Comparison of ENCODE assay signal across 8 mouse cellular contexts in the genomic region with DNA sequence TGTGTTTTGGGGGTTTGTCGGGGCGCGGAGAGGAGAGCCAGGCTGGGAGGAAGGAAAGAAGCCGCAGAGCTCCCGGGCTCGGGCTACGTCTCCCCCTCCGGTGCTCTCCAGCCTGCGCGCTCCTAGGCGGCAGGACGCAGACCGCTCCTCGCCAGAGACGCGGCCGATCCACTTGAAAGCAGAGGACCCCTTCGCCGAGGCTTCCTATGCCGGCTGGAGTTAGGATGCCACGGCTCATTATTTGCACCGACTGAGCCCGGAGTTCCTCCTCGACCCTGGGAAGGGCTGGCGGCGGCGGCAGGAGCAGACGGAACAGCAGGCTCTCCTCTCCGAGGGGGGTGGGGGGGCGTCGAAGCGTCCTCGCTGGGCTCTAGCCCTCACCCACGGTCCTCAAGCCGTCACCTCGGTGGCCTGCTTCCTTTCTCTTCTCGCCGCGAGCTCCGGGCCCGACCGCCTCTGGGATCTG. TPM values are rescaled to one million over a fixed set of nuclear protein-coding genes. Genes with fewer than 3 reads are reported as not detected.
DNase-seq lines count a peak whose midpoint lies in the region; ATAC-seq and TF ChIP-seq lines count a peak whose summit lies in the region.

No protein-coding gene starts in this region.

- H3K9ac ChIP-seq in heart, embryonic 14.5 days (ENCODE audit: low read length), result peak overlapping the region; percentile 86
- peak overlapping the region; percentile 100 for H3K9ac ChIP-seq in forebrain, embryonic 13.5 days
- peak overlapping the region; percentile 81 for H3K9ac ChIP-seq in liver, embryonic 12.5 days
- H3K9ac ChIP-seq in neural tube, embryonic 15.5 days (replicated peaks), result peak overlapping the region; percentile 98

- H3K36me3 ChIP-seq in heart, embryonic 14.5 days (ENCODE audit: control insufficient read depth, insufficient read depth, low read length), result peaks cover 14% of the 10 kb centered on the region
- peaks cover 18% of the 10 kb centered on the region for H3K36me3 ChIP-seq in G1E (replicated peaks)
- H3K36me3 ChIP-seq in forebrain, embryonic 13.5 days (ENCODE audit: poor library complexity, severe bottlenecking), result peaks cover 14% of the 10 kb centered on the region; the same call in 1 of the 2 replicates
- H3K36me3 ChIP-seq in liver, embryonic 12.5 days, result peaks cover 7% of the 10 kb centered on the region; the same call in 1 of the 2 replicates
- H3K36me3 ChIP-seq in neural tube, embryonic 15.5 days, result no peaks in the 10 kb centered on the region

- WGBS in heart, embryonic 14.5 days, result under 1% methylated on average over 42 of the region's 42 CpGs
- WGBS in forebrain, embryonic 13.5 days, result under 1% methylated on average over 42 of the region's 42 CpGs
- WGBS in liver, embryonic 12.5 days (ENCODE audit: insufficient replicate concordance), result under 1% methylated on average over 42 of the region's 42 CpGs
- WGBS in neural tube, embryonic 15.5 days, result 0% methylated on average over 41 of the region's 42 CpGs

- H3K4me3 ChIP-seq in heart, embryonic 14.5 days (ENCODE audit: control insufficient read depth in 1 of 2, insufficient read depth in 1 of 2, low read depth in 1 of 2, low read length in 2 of 2), result peak overlapping the region; percentile 60 to 74
- H3K4me3 ChIP-seq in G1E (ENCODE audit: low read depth, low read length), result peak overlapping the region; percentile 75
- H3K4me3 ChIP-seq in forebrain, embryonic 13.5 days, result peak overlapping the region; percentile 93
- H3K4me3 ChIP-seq in liver, embryonic 12.5 days, result peak overlapping the region; percentile 74
- H3K4me3 ChIP-seq in neural tube, embryonic 15.5 days (replicated peaks), result peak overlapping the region; percentile 90

- H3K4me1 ChIP-seq in heart, embryonic 14.5 days (ENCODE audit: control insufficient read depth in 2 of 2, insufficient read depth in 2 of 2, low read length in 2 of 2), result peaks cover 31 to 71% of the 10 kb centered on the region in 2 experiments
- peaks cover 28% of the 10 kb centered on the region for H3K4me1 ChIP-seq in G1E (ENCODE audit: insufficient read depth, low read depth, low read length)
- peaks cover 69% of the 10 kb centered on the region for H3K4me1 ChIP-seq in forebrain, embryonic 13.5 days
- peaks cover 87% of the 10 kb centered on the region for H3K4me1 ChIP-seq in liver, embryonic 12.5 days
- peaks cover 70% of the 10 kb centered on the region for H3K4me1 ChIP-seq in neural tube, embryonic 15.5 days

- H3K27me3 ChIP-seq in heart, embryonic 14.5 days (ENCODE audit: control insufficient read depth, insufficient read depth, low read length), result peaks cover 43% of the 10 kb centered on the region
- peaks cover 22% of the 10 kb centered on the region for H3K27me3 ChIP-seq in G1E (ENCODE audit: insufficient read depth, low read length)
- H3K27me3 ChIP-seq in forebrain, embryonic 13.5 days, result peaks cover 3% of the 10 kb centered on the region
- peaks cover 60% of the 10 kb centered on the region for H3K27me3 ChIP-seq in liver, embryonic 12.5 days (replicated peaks)
- no peaks in the 10 kb centered on the region for H3K27me3 ChIP-seq in neural tube, embryonic 15.5 days (replicated peaks)

- no peak for TF ChIP-seq CTCF in G1E (IDR thresholded peaks at IDR 0.05; ENCODE audit: low read depth, low read length)

- no peak for ATAC-seq in heart, embryonic 14.5 days (ENCODE audit: insufficient number of reproducible peaks, insufficient read depth, low FRiP score, low read depth)
- no peak for ATAC-seq in G1E (ENCODE audit: extremely low read depth, insufficient number of reproducible peaks, low FRiP score, poor library complexity, severe bottlenecking)
- peak; percentile 7 for ATAC-seq in forebrain, embryonic 13.5 days
- ATAC-seq in liver, embryonic 12.5 days, result peak; percentile 56
- peak; percentile 4; the same call in 1 of the 2 replicates for ATAC-seq in neural tube, embryonic 15.5 days (ENCODE audit: low FRiP score)

- intact Hi-C loops in heart, postnatal 25 days (cut with DNase I), result loop anchor here (2.0 to 5.0 kb wide), 2 partner anchors 324 to 525 kb away; no protein-coding TSS in a partner anchor

- no peaks in the 10 kb centered on the region for H3K9me3 ChIP-seq in heart, embryonic 14.5 days (ENCODE audit: control insufficient read depth, low read length)
- peaks cover 14% of the 10 kb centered on the region for H3K9me3 ChIP-seq in G1E (replicated peaks)
- H3K9me3 ChIP-seq in forebrain, embryonic 13.5 days (replicated peaks), result no peaks in the 10 kb centered on the region
- no peaks in the 10 kb centered on the region for H3K9me3 ChIP-seq in liver, embryonic 12.5 days (replicated peaks)
- no peaks in the 10 kb centered on the region for H3K9me3 ChIP-seq in neural tube, embryonic 15.5 days (replicated peaks)

- peak overlapping the region; percentile 96 for H3K4me2 ChIP-seq in heart, embryonic 14.5 days (ENCODE audit: low read length)
- H3K4me2 ChIP-seq in forebrain, embryonic 13.5 days, result peak overlapping the region; percentile 81
- H3K4me2 ChIP-seq in liver, embryonic 12.5 days, result peak overlapping the region; percentile 86
- peak overlapping the region; percentile 95 for H3K4me2 ChIP-seq in neural tube, embryonic 15.5 days

- no peak for DNase-seq in heart, postnatal 25 days (ENCODE audit: low spot score)
- no peak for DNase-seq in G1E (ENCODE audit: low spot score)
- no peak for DNase-seq in left cerebral cortex, adult 9 months (ENCODE audit: low spot score in 2 of 2)
- no peak for DNase-seq in thymus, postnatal 4 days

- H3K27ac ChIP-seq in heart, embryonic 14.5 days (replicated peaks in 1 of 2; ENCODE audit: control insufficient read depth in 1 of 2, insufficient read depth in 1 of 2, low read depth in 2 of 2, low read length in 2 of 2), result peak overlapping the region; percentile 67 to 69
- H3K27ac ChIP-seq in forebrain, embryonic 13.5 days, result peak overlapping the region; percentile 94
- H3K27ac ChIP-seq in liver, embryonic 12.5 days, result peak overlapping the region; percentile 85
- H3K27ac ChIP-seq in neural tube, embryonic 15.5 days (replicated peaks), result peak overlapping the region; percentile 92

RNA-seq across cellular contexts. Expression of a gene that starts 0.4 kb away (rescaled TPM):
- polyA plus RNA-seq in heart, embryonic 14.5 days (2014; fragmentation: Nextera tagmentation; extraction: Ambion mirVana), result 5.2 and 6.4 TPM in 2 replicates
- 10 to 100 TPM; 15.5 to 17.4 TPM for total RNA-seq in heart, postnatal 25 days (2021)
- 131 and 136 TPM in 2 replicates for total RNA-seq in G1E (2014; fragmentation: Nextera tagmentation)
- 22.7 and 29.7 TPM in 2 replicates for total RNA-seq in G1E (2017)
- polyA plus RNA-seq in G1E (2012), result 144 and 162 TPM in 2 replicates
- 36.6 and 39.2 TPM in 2 replicates for polyA plus RNA-seq in forebrain, embryonic 13.5 days (2015; fragmentation: Nextera tagmentation; extraction: Ambion mirVana)
- 7.7 and 8.2 TPM in 2 replicates for polyA plus RNA-seq in liver, embryonic 12.5 days (2016; fragmentation: Nextera tagmentation; extraction: Ambion mirVana)
- 20.5 and 24.2 TPM in 2 replicates for polyA plus RNA-seq in neural tube, embryonic 15.5 days (2015; fragmentation: Nextera tagmentation; extraction: Ambion mirVana)

Comparison
In these comparisons a context has a peak if more than half of its experiments do, and no peak if none do; other contexts are left out.
1. ATAC-seq: peak in forebrain, embryonic 13.5 days (single experiment), liver, embryonic 12.5 days (single experiment) and neural tube, embryonic 15.5 days (single experiment); none in heart, embryonic 14.5 days (single experiment) and G1E (single experiment).
2. Peak in every context shown above with its lines, with median percentiles within 50 percentile points of each other: H3K27ac ChIP-seq, H3K4me2 ChIP-seq, H3K4me3 ChIP-seq and H3K9ac ChIP-seq.